Mouse (Mus musculus) heart, postnatal 36 days (tissue): Measurements from ENCODE around the gene Ccdc177. TPM values are rescaled to one million over a fixed set of nuclear protein-coding genes. Genes with fewer than 3 reads are reported as not detected.
"Not testable (repeated sequence)": the region's sequence is repeated elsewhere in the genome, so short reads cannot be mapped to it uniquely, and the experiment has no call there.

Source experiments
- DNase-seq, 2 experiments: peaks; one replicate each; pipeline ENCODE4 v3.0.0; 2021 to 2022
- intact Hi-C: fragments of 180-260 bp; cut with DNase I; formaldehyde crosslinking; loops from one replicate; pipeline ENCODE4 v1.15.1; 2025
- total RNA-seq, 2 experiments: library from RNA; stranded (reverse); gene quantifications; 2 replicates each; pipeline ENCODE4 v1.2.3; 2021

Gene Ccdc177
- not detected for total RNA-seq

GRCm38 (mm10) chr12:80760396-80760801, at the start of gene Ccdc177:
Gene Ccdc177 (minus strand): TSS chr12:80760687.
- DNase-seq, result peak; percentile 74 to 80
- intact Hi-C loops, result loop anchor here (1.0 kb wide), 1 partner anchor 30 kb away; no protein-coding TSS in a partner anchor

GRCm38 (mm10) chr12:80810005-80810404, 49.5 kb upstream of the Ccdc177 start:
- intact Hi-C loops, result loop anchor here (2.0 kb wide), 1 partner anchor 15 kb away; no protein-coding TSS in a partner anchor
- no peak for DNase-seq

GRCm38 (mm10) chr12:80807451-80808085, 47.1 kb upstream of the Ccdc177 start:
- intact Hi-C loops, result no loop called here
- DNase-seq, result no peak

- DNase-seq, result no peak
- intact Hi-C loops, result no loop called here
Measured at GRCm38 (mm10) chr12:80804861-80805428, 44.5 kb upstream of the Ccdc177 start.

GRCm38 (mm10) chr12:80803924-80804323, 43.4 kb upstream of the Ccdc177 start:
- intact Hi-C loops, result no loop called here

GRCm38 (mm10) chr12:80801443-80801842, 41.0 kb upstream of the Ccdc177 start:
- no peak for DNase-seq
- intact Hi-C loops, result no loop called here

More at GRCm38 (mm10) chr12:80803924-80804323, 43.4 kb upstream of the Ccdc177 start:
- peak; percentile 69 to 73 for DNase-seq

GRCm38 (mm10) chr12:80800156-80800555, 39.7 kb upstream of the Ccdc177 start:
- intact Hi-C loops, result no loop called here
- DNase-seq, result no peak

GRCm38 (mm10) chr12:80798271-80798670, 37.8 kb upstream of the Ccdc177 start:
- intact Hi-C loops, result no loop called here
- no peak for DNase-seq

- intact Hi-C loops, result loop anchor here (2.0 kb wide), 1 partner anchor 16 kb away; no protein-coding TSS in a partner anchor
- DNase-seq, result no peak
Measured at GRCm38 (mm10) chr12:80794935-80795785, 34.7 kb upstream of the Ccdc177 start.

- no peak for DNase-seq
- intact Hi-C loops, result loop anchor here (2.0 kb wide), 1 partner anchor 16 kb away; no protein-coding TSS in a partner anchor
Measured at GRCm38 (mm10) chr12:80794522-80794921, 34.0 kb upstream of the Ccdc177 start.

GRCm38 (mm10) chr12:80793535-80793934, 33.0 kb upstream of the Ccdc177 start:
- intact Hi-C loops, result no loop called here
- DNase-seq, result no peak

- intact Hi-C loops, result no loop called here
- DNase-seq, result peak in 1 of 2 experiments; percentile 56
Measured at GRCm38 (mm10) chr12:80792867-80793266, 32.4 kb upstream of the Ccdc177 start.

GRCm38 (mm10) chr12:80791571-80792444, 31.3 kb upstream of the Ccdc177 start:
- no peak for DNase-seq
- intact Hi-C loops, result loop anchor here (2.0 kb wide), 1 partner anchor 39 kb away; no protein-coding TSS in a partner anchor

GRCm38 (mm10) chr12:80790700-80791570, 30.4 kb upstream of the Ccdc177 start:
- intact Hi-C loops, result loop anchor here (1.0 to 2.0 kb wide), 2 partner anchors 40 to 154 kb away; partner anchors contain the start of gene Srsf5
- DNase-seq, result peak in 1 of 2 experiments; percentile 55

- peak; percentile 98 for DNase-seq
- intact Hi-C loops, result loop anchor here (1.0 to 2.0 kb wide), 2 partner anchors 41 to 155 kb away; partner anchors contain the start of gene Srsf5
Measured at GRCm38 (mm10) chr12:80789849-80790694, 29.6 kb upstream of the Ccdc177 start, which contains the start of gene Susd6. Gene Susd6 (plus strand): TSS chr12:80790510.

GRCm38 (mm10) chr12:80789276-80789675, 28.8 kb upstream of the Ccdc177 start:
- DNase-seq, intact Hi-C loops: not testable (repeated sequence)

- intact Hi-C loops, result no loop called here
Measured at GRCm38 (mm10) chr12:80788188-80788587, 27.7 kb upstream of the Ccdc177 start.

GRCm38 (mm10) chr12:80787604-80788003, 27.1 kb upstream of the Ccdc177 start:
- intact Hi-C loops, result no loop called here
- no peak for DNase-seq

More at GRCm38 (mm10) chr12:80788188-80788587, 27.7 kb upstream of the Ccdc177 start:
- no peak for DNase-seq
